Mouse (Mus musculus): ENCODE measurements around the gene Iqcg. TPM values are rescaled to one million over a fixed set of nuclear protein-coding genes. Genes with fewer than 3 reads are reported as not detected.

Gene Iqcg
- polyA plus RNA-seq, 1 experiment from 2014 or later, result 6.8 TPM

MicroRNAs encoded within 50 kb of the gene (microRNA counts, 519-probe panel; counts per million panel counts)
- microRNA mmu-miR-1947, result 51.3 counts per million

Small RNA genes within 50 kb of the gene (microRNA-seq; reads per million reads assigned to microRNA genes)
- gene Gm22231 (not detected), gene Mir1947 (6.3 reads per million, percentile 19 among the genes with 10 or more reads in this experiment)

Other genes with a start within 250 kb of the Iqcg start
- not detected in 2 replicates for gene Smbd1, start 245.7 kb downstream of the Iqcg start, polyA plus RNA-seq (2015; fragmentation: Nextera tagmentation; extraction: Ambion mirVana)
- 110 and 119 TPM in 2 replicates for gene Fyttd1, start 178.7 kb downstream of the Iqcg start, polyA plus RNA-seq (2015; fragmentation: Nextera tagmentation; extraction: Ambion mirVana)
- gene Rubcn, start 178.5 kb downstream of the Iqcg start, polyA plus RNA-seq (2015; fragmentation: Nextera tagmentation; extraction: Ambion mirVana), result 26.1 and 28.8 TPM in 2 replicates
- 47.3 and 51.3 TPM in 2 replicates for gene Lrch3, start 142.1 kb downstream of the Iqcg start, polyA plus RNA-seq (2015; fragmentation: Nextera tagmentation; extraction: Ambion mirVana)
- gene Rpl35a, start 235 bp upstream of the Iqcg start, polyA plus RNA-seq (2015; fragmentation: Nextera tagmentation; extraction: Ambion mirVana), result 566 and 585 TPM in 2 replicates
- gene Lmln, start 6.3 kb upstream of the Iqcg start, polyA plus RNA-seq (2015; fragmentation: Nextera tagmentation; extraction: Ambion mirVana), result 3.3 and 4.4 TPM in 2 replicates
- 17.0 and 18.3 TPM in 2 replicates for gene Osbpl11, start 128.9 kb upstream of the Iqcg start, polyA plus RNA-seq (2015; fragmentation: Nextera tagmentation; extraction: Ambion mirVana)
- 82.6 and 86.3 TPM in 2 replicates for gene Snx4, start 195.2 kb upstream of the Iqcg start, polyA plus RNA-seq (2015; fragmentation: Nextera tagmentation; extraction: Ambion mirVana)